Mouse (Mus musculus): Measurements from ENCODE around the gene Filip1l. TPM values are rescaled to one million over a fixed set of nuclear protein-coding genes. Genes with fewer than 3 reads are reported as not detected.
A peak's percentile ranks its signal among the peaks of the same experiment; 100 is the strongest.

Filip1l gene
- total RNA-seq, 1 experiment from 2014 or later: 206 TPM

- ATAC-seq (ENCODE audit: extremely low read depth, insufficient number of reproducible peaks, low FRiP score, poor library complexity, severe bottlenecking): peak; percentile 53; the same call in 1 of the 2 replicates
Measured at GRCm38 (mm10) chr16:57577519-57577918, 224.6 kb downstream of the Filip1l start.

- no peak for ATAC-seq (ENCODE audit: extremely low read depth, insufficient number of reproducible peaks, low FRiP score, poor library complexity, severe bottlenecking)
Measured at GRCm38 (mm10) chr16:57580041-57580440, 227.1 kb downstream of the Filip1l start.

- 0 out of 2 replicates have a peak, but pooled peaks have one; percentile 3 for ATAC-seq (ENCODE audit: extremely low read depth, insufficient number of reproducible peaks, low FRiP score, poor library complexity, severe bottlenecking)
Measured at GRCm38 (mm10) chr16:57582008-57582407, 229.1 kb downstream of the Filip1l start.

GRCm38 (mm10) chr16:57585201-57585600, 232.3 kb downstream of the Filip1l start:
- no peak for ATAC-seq (ENCODE audit: extremely low read depth, insufficient number of reproducible peaks, low FRiP score, poor library complexity, severe bottlenecking)

DNA sequence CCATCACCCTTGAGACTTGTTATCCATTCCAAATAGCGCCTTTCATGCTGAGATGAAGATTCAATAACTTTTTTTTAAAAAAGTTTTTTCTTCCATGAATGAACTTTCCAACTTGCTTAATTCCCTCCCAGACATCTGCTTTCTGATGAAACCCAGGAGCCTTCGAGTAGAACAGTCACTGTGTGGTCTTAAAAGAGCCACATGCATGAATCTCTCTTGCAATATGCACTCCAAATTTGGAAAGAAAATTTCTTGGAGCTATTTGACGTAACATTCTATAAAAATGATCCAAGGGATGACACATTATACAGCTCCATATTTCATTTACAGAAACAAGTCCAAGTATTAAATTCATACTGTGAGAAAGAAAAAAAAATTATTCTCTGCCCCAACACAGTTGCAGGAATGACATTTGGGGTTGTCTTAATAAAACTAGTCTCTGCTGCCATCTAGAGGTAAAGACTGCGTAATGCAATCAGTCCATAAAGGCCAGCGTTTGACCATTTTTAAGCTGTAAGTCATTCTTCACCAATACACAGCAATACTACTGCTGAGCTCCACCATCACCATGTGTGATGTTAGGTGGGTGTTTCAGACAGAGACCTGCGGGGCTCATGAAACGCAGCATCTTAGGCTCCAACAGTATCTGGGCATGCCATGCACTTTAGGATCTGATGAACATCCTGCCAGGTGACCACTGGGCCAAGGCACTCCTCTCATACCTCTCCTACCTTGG, 240.7 kb downstream of the Filip1l start:
- peak; percentile 73 for ATAC-seq (ENCODE audit: extremely low read depth, insufficient number of reproducible peaks, low FRiP score, poor library complexity, severe bottlenecking)

DNA sequence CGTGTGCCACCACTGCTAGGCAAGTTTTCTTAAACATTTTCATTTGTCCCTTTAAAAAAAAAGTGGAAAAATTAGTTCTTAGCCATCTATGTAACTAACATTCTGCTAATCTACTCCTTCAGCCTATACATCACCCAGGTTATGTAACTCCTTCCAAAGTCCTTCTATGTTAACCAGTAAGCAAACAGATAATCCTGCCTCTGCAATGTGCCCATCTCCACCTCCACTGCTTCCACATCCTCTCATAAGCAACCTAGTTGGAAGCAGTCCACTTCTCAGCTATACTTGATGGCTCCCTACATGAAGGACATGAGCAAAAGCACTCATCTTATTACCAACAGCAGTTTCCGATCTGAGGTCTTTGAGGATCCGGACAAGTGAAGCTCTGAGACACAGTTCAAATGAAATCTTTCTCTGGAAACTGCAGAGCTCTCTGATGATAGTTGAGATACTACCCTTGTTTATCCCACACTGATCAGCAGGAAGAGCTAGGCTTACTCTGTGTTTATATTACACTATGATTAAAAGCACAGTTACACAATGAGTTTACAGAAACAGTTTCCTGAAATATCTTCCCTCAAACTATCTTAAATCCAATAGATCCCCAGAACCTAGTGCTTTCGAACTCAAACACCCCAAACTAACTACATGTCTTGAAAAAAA, 244.5 kb downstream of the Filip1l start:
- ATAC-seq (ENCODE audit: extremely low read depth, insufficient number of reproducible peaks, low FRiP score, poor library complexity, severe bottlenecking): no peak

GRCm38 (mm10) chr16:57601031-57601430, 248.1 kb downstream of the Filip1l start:
- no peak for ATAC-seq (ENCODE audit: extremely low read depth, insufficient number of reproducible peaks, low FRiP score, poor library complexity, severe bottlenecking)

GRCm38 (mm10) chr16:57606444-57607227, 253.7 kb downstream of the Filip1l start, which contains the start of gene Cmss1:
Gene Cmss1, minus strand, starts transcription at chr16:57606864.
- peak; percentile 70 for ATAC-seq (ENCODE audit: extremely low read depth, insufficient number of reproducible peaks, low FRiP score, poor library complexity, severe bottlenecking)

DNA sequence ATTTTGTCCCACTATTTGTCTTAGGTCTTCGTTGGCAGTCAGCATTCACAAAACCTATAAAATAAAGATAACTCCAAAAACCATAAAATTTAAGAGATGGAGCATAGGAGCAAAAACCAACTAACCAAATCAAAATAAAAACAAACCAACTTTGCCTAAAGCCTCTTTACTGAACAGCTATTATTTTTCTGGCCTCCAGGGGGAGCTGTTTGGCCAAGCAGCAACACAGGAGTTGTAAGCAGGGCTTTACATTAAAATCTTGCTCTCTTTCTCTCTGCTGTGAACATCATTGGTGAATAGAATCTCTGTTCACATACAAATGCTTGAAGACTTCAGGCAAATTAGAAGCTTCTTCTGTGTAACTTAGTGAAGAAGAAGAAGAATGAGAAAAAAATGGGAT, 258.9 kb downstream of the Filip1l start:
- peak; percentile 44; the same call in 1 of the 2 replicates for ATAC-seq (ENCODE audit: extremely low read depth, insufficient number of reproducible peaks, low FRiP score, poor library complexity, severe bottlenecking)

Other genes with a start within 250 kb of the Filip1l start
- 28.1 and 36.8 TPM in 2 replicates for gene Tomm70a, start 231.4 kb upstream of the Filip1l start, total RNA-seq (2017)
- 11.8 and 17.1 TPM in 2 replicates for gene Nit2, start 185.8 kb upstream of the Filip1l start, total RNA-seq (2017)
- 153 and 199 TPM in 2 replicates for gene Tbc1d23, start 121.6 kb upstream of the Filip1l start, total RNA-seq (2017)
- 0.37 TPM in 1 of 2 replicates, not detected in the other for gene Tmem30c, start 60.2 kb upstream of the Filip1l start, total RNA-seq (2017)